Mouse (Mus musculus): Measurements from ENCODE around the gene Dpp8.
"Not testable (repeated sequence)": the region's sequence is repeated elsewhere in the genome, so short reads cannot be mapped to it uniquely, and the experiment has no call there.

The Dpp8 gene

GRCm38 (mm10) chr9:65032269-65033108 is at the start of gene Dpp8:
Gene Dpp8 (plus strand): TSS chr9:65032414.
- peak; percentile 94 for DNase-seq

GRCm38 (mm10) chr9:64985037-64985794 is 47.0 kb upstream of the Dpp8 start:
- no peak for DNase-seq

- DNase-seq = no peak
Observed at GRCm38 (mm10) chr9:64985807-64986206, 46.4 kb upstream of the Dpp8 start.

GRCm38 (mm10) chr9:64987651-64988050 is 44.6 kb upstream of the Dpp8 start:
- DNase-seq = no peak

- DNase-seq = no peak
Observed at GRCm38 (mm10) chr9:64988443-64988842, 43.8 kb upstream of the Dpp8 start.

GRCm38 (mm10) chr9:64990291-64990690 is 41.9 kb upstream of the Dpp8 start:
- DNase-seq = no peak

- not testable (repeated sequence) for DNase-seq
Observed at GRCm38 (mm10) chr9:64995464-64995863, 36.8 kb upstream of the Dpp8 start.

- no peak for DNase-seq
Observed at GRCm38 (mm10) chr9:65001481-65001880, 30.7 kb upstream of the Dpp8 start.

GRCm38 (mm10) chr9:65005737-65006136 is 26.5 kb upstream of the Dpp8 start:
- DNase-seq = no peak

GRCm38 (mm10) chr9:65010632-65011031 is 21.6 kb upstream of the Dpp8 start:
- no peak for DNase-seq

GRCm38 (mm10) chr9:65011304-65011703 is 20.9 kb upstream of the Dpp8 start:
- peak; percentile 25 for DNase-seq

- no peak for DNase-seq
Observed at GRCm38 (mm10) chr9:65015461-65016222, 16.6 kb upstream of the Dpp8 start.

GRCm38 (mm10) chr9:65016241-65016977 is 15.8 kb upstream of the Dpp8 start:
- no peak for DNase-seq

- no peak for DNase-seq
Observed at GRCm38 (mm10) chr9:65016978-65017827, 15.0 kb upstream of the Dpp8 start.

- DNase-seq = no peak
Observed at GRCm38 (mm10) chr9:65017896-65018295, 14.3 kb upstream of the Dpp8 start.

GRCm38 (mm10) chr9:65018588-65019121 is 13.6 kb upstream of the Dpp8 start:
- no peak for DNase-seq

- no peak for DNase-seq
Observed at GRCm38 (mm10) chr9:65019146-65019545, 13.1 kb upstream of the Dpp8 start.

- DNase-seq = no peak
Observed at GRCm38 (mm10) chr9:65020128-65020527, 12.1 kb upstream of the Dpp8 start.

GRCm38 (mm10) chr9:65020991-65021886 is 11.0 kb upstream of the Dpp8 start, which contains the start of gene Hacd3:
Gene Hacd3 (minus strand): TSS chr9:65021693.
- peak; percentile 91 for DNase-seq

All from right cerebral cortex, postnatal 4 days (tissue).